Mouse (Mus musculus): Measurements from ENCODE around the gene A3galt2. TPM values are rescaled to one million over a fixed set of nuclear protein-coding genes. Genes with fewer than 3 reads are reported as not detected.

A3galt2 gene
- polyA plus RNA-seq, 2 experiments, result 0.04 to 0.06 TPM

DNA sequence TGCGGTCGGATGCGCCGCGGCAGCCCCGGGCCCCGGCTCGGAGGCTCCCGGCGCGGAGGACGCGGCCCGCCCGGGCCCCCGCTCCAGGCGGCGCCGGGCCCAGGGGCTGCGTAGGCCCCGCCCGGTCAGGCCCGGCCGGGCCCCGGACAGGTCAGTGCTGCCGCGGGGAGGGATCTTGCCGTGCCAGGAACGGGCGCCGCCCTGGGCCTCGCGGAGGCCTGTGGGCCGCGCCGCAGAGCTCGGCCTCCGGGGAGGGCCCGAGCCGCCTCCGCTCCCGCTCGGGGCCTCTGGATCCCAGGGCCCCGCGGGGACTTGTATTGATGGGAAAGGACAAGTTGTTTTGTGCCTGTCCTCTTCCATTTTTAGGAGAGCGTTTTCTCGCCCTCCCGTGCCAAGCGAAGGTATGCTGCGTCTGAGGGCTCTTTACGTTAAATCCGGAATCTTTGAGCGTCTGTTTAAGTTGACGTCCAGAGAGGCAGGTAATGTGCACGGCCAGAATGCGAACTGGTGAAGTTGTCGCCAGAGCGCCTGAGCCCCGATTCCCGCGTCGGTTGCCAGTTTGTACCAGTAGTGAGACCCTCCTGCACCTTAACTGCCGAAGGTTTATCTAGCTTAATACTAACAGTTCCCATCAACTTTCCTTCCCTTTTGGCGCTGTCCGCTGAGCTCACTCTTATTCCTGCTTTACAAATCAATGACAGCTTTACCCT lies 27.3 kb upstream of the A3galt2 start:
- peaks cover 19 to 28% of the 10 kb centered on the region in 2 experiments for H3K4me1 ChIP-seq (replicated peaks; ENCODE audit: control insufficient read depth in 2 of 2, insufficient read depth in 2 of 2, low read length in 1 of 2)
- H3K36me3 ChIP-seq (replicated peaks; ENCODE audit: control insufficient read depth, insufficient read depth, low read depth), result peaks cover 2% of the 10 kb centered on the region
- ATAC-seq (ENCODE audit: insufficient read depth) (peak; percentile 93), DNase-seq (ENCODE audit: low read depth in 3 of 3, low spot score in 3 of 3) (peak; percentile 55 to 63 (median 60))
- H3K4me2 ChIP-seq (ENCODE audit: low read depth), result peak overlapping the region; percentile 88
- TF ChIP-seq EP300 (IDR thresholded peaks at IDR 0.05; ENCODE audit: low read depth) (no peak), CTCF (IDR thresholded peaks at IDR 0.05; ENCODE audit: low read depth) (no peak)
- H3K9ac ChIP-seq (replicated peaks), result peak overlapping the region; percentile 93
- WGBS (ENCODE audit: insufficient replicate concordance), result under 1% methylated on average over 65 of the region's 65 CpGs
- no peaks in the 10 kb centered on the region for H3K27me3 ChIP-seq (ENCODE audit: control insufficient read depth, insufficient read depth, low read length)
- no peaks in the 10 kb centered on the region for H3K9me3 ChIP-seq (ENCODE audit: control insufficient read depth, low read length)
- peak overlapping the region; percentile 86 to 87 for H3K4me3 ChIP-seq (ENCODE audit: insufficient read depth in 1 of 2, low read depth in 2 of 2, low read length in 2 of 2)
- peak overlapping the region; percentile 73 for H3K27ac ChIP-seq

DNA sequence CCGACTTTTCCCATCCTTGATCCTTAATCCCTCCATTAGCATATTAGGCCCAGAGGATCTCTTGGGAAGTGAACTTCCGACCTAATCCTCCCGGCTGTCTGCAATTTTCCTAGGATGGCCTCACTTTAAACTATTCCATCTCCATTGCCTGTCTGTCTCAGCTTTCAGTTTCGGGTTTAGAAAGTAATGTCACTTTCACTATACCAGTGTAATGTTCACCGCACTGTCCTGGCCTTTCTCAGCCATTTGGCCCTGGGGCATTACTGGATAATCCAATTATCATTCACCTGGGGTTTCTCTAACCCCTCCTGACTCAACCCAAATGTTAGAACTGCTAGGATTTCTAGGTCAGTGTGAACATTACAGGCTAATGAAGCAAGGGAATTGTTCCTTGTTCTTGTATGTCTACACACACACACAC lies 26.7 kb upstream of the A3galt2 start:
- DNase-seq (ENCODE audit: low read depth in 3 of 3, low spot score in 3 of 3) (no peak), ATAC-seq (ENCODE audit: insufficient read depth) (no peak)
- Histone ChIP-seq H3K36me3 (replicated peaks; ENCODE audit: control insufficient read depth, insufficient read depth, low read depth) (peaks cover 2% of the 10 kb centered on the region), H3K27me3 (ENCODE audit: control insufficient read depth, insufficient read depth, low read length) (no peaks in the 10 kb centered on the region), H3K9ac (replicated peaks) (peak overlapping the region; percentile 93), H3K27ac (peak overlapping the region; percentile 73), H3K4me3 (ENCODE audit: insufficient read depth in 1 of 2, low read depth in 2 of 2, low read length in 2 of 2) (peak overlapping the region; percentile 86 to 87), H3K4me1 (replicated peaks; ENCODE audit: control insufficient read depth in 2 of 2, insufficient read depth in 2 of 2, low read length in 1 of 2) (peaks cover 20 to 31% of the 10 kb centered on the region in 2 experiments), H3K4me2 (ENCODE audit: low read depth) (peak overlapping the region; percentile 88), H3K9me3 (ENCODE audit: control insufficient read depth, low read length) (no peaks in the 10 kb centered on the region)
- 2% methylated on average over 5 of the region's 5 CpGs for WGBS (ENCODE audit: insufficient replicate concordance)
- TF ChIP-seq EP300 (IDR thresholded peaks at IDR 0.05; ENCODE audit: low read depth), result no peak
- TF ChIP-seq CTCF (IDR thresholded peaks at IDR 0.05; ENCODE audit: low read depth), result no peak

DNA sequence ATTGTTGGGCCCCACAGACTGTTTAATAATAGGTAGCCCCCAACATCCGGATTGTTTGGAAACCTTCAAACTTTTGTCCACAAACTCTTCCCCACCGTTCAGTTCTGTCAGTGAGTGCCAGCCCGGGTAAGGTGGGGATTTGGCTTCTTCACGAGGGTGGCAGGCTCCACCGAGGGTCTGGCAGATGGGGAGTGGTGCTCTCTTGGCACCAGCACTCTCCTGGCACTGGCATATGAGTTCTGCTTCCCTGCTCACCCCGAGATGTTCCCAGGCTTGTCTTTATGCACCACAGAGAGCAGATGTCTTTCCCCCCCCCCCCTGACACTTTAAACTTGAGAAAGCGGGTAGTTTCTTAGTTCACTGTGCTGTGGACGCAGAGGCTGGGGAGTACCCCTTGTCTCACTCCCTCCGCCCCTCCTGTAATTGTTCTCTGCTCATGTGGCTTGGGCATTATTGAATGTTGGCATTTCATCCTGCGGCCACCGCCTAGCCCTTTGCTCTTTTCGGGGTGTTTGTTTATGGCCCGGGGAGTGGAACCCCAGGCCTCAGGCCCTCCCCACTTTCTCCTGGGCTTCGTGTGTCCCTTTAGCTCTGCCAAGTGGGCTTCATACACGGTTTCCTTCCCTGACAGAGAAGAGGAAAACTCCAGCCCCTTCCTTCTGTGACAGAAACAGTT lies 26.0 kb upstream of the A3galt2 start:
- Histone ChIP-seq H3K4me1 (replicated peaks; ENCODE audit: control insufficient read depth in 2 of 2, insufficient read depth in 2 of 2, low read length in 1 of 2) (peaks cover 22 to 31% of the 10 kb centered on the region in 2 experiments), H3K4me2 (ENCODE audit: low read depth) (peak overlapping the region; percentile 88), H3K27me3 (ENCODE audit: control insufficient read depth, insufficient read depth, low read length) (no peaks in the 10 kb centered on the region), H3K27ac (no peak overlapping the region), H3K9ac (replicated peaks) (peak overlapping the region; percentile 93), H3K9me3 (ENCODE audit: control insufficient read depth, low read length) (no peaks in the 10 kb centered on the region), H3K4me3 (ENCODE audit: insufficient read depth in 1 of 2, low read depth in 2 of 2, low read length in 2 of 2) (peak overlapping the region; percentile 86 to 87), H3K36me3 (replicated peaks; ENCODE audit: control insufficient read depth, insufficient read depth, low read depth) (peaks cover 2% of the 10 kb centered on the region)
- WGBS (ENCODE audit: insufficient replicate concordance), result 30% methylated on average over 15 of the region's 15 CpGs
- DNase-seq (ENCODE audit: low read depth in 3 of 3, low spot score in 3 of 3) (no peak), ATAC-seq (ENCODE audit: insufficient read depth) (no peak)
- TF ChIP-seq EP300 (IDR thresholded peaks at IDR 0.05; ENCODE audit: low read depth), result no peak
- TF ChIP-seq CTCF (IDR thresholded peaks at IDR 0.05; ENCODE audit: low read depth), result no peak

DNA sequence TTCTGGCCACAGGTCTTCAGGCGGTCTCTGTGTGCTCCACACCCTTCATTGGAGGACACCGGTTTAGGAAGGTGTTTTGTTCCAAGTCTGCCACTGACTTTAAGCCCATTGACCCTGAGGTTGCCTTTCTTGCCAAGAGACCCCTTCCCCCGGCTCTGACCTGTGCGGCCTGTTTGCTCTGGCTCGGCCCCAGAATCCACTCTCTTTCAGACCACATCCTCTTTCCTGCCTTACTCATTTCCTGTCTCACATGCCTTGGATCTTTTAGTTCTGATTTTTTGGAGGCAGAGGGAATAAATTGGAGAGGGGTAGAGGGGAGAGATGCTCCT lies 25.5 kb upstream of the A3galt2 start:
- Histone ChIP-seq H3K4me3 (ENCODE audit: insufficient read depth in 1 of 2, low read depth in 2 of 2, low read length in 2 of 2) (peak overlapping the region; percentile 86 to 87; a peak in 3 of 4 replicates), H3K9me3 (ENCODE audit: control insufficient read depth, low read length) (no peaks in the 10 kb centered on the region), H3K4me2 (ENCODE audit: low read depth) (peak overlapping the region; percentile 88), H3K4me1 (replicated peaks; ENCODE audit: control insufficient read depth in 2 of 2, insufficient read depth in 2 of 2, low read length in 1 of 2) (peaks cover 22 to 33% of the 10 kb centered on the region in 2 experiments), H3K27ac (no peak overlapping the region), H3K27me3 (ENCODE audit: control insufficient read depth, insufficient read depth, low read length) (no peaks in the 10 kb centered on the region), H3K9ac (replicated peaks) (peak overlapping the region; percentile 93), H3K36me3 (replicated peaks; ENCODE audit: control insufficient read depth, insufficient read depth, low read depth) (peaks cover 2% of the 10 kb centered on the region)
- ATAC-seq (ENCODE audit: insufficient read depth) (no peak), DNase-seq (ENCODE audit: low read depth in 3 of 3, low spot score in 3 of 3) (no peak)
- 29% methylated on average over 5 of the region's 5 CpGs for WGBS (ENCODE audit: insufficient replicate concordance)
- TF ChIP-seq EP300 (IDR thresholded peaks at IDR 0.05; ENCODE audit: low read depth) (no peak), CTCF (IDR thresholded peaks at IDR 0.05; ENCODE audit: low read depth) (no peak)

DNA sequence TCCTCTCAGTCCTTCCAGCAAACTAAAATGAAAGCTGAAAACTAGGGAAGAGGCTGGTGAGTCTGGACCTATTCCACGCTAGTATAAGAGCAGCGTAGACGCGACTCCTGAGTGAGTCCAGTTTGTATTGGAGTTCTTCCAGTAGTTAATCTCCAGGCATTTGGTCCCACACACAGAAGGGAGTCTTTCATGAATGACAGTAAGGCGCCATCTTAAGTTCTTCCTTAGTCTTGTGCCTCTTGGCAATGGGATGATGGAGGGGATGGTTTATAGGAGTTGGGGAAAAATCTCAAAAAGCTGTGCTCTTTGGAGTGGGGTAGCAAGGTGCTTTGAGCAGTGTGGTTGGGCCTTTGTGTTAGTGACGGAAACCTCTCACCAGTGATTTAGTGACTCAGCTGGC lies 24.9 kb upstream of the A3galt2 start:
- Histone ChIP-seq H3K9ac (replicated peaks) (no peak overlapping the region), H3K4me2 (ENCODE audit: low read depth) (peak overlapping the region; percentile 88), H3K27me3 (ENCODE audit: control insufficient read depth, insufficient read depth, low read length) (no peaks in the 10 kb centered on the region), H3K4me1 (replicated peaks; ENCODE audit: control insufficient read depth in 2 of 2, insufficient read depth in 2 of 2, low read length in 1 of 2) (peaks cover 22 to 34% of the 10 kb centered on the region in 2 experiments), H3K4me3 (ENCODE audit: insufficient read depth in 1 of 2, low read depth in 2 of 2, low read length in 2 of 2) (no peak overlapping the region; a peak in 1 of 4 replicates), H3K9me3 (ENCODE audit: control insufficient read depth, low read length) (no peaks in the 10 kb centered on the region), H3K27ac (no peak overlapping the region), H3K36me3 (replicated peaks; ENCODE audit: control insufficient read depth, insufficient read depth, low read depth) (peaks cover 2% of the 10 kb centered on the region)
- DNase-seq (ENCODE audit: low read depth in 3 of 3, low spot score in 3 of 3), result no peak
- TF ChIP-seq CTCF (IDR thresholded peaks at IDR 0.05; ENCODE audit: low read depth), result no peak
- no peak for TF ChIP-seq EP300 (IDR thresholded peaks at IDR 0.05; ENCODE audit: low read depth)
- no peak for ATAC-seq (ENCODE audit: insufficient read depth)
- 88% methylated on average over 6 of the region's 6 CpGs for WGBS (ENCODE audit: insufficient replicate concordance)
